Mouse (Mus musculus) intestine, postnatal 0 days (tissue): ENCODE results near the gene Adck1. TPM values are rescaled to one million over a fixed set of nuclear protein-coding genes. Genes with fewer than 3 reads are reported as not detected.

Experiments used
- ATAC-seq: fragments of 200-750 bp; cut with Nextera tagmentation; 2 replicates; pipeline ENCODE4 v1.8.0; 2017; ENCODE audit warnings: mild to moderate bottlenecking, moderate TSS enrichment, moderate library complexity
- H3K27ac ChIP-seq: fragments of 300-500 bp; sonication (generic); 2 replicates; pipeline ENCODE4 v1.5.1; 2014; ENCODE audit warnings: mild to moderate bottlenecking, low read depth, low read length, moderate library complexity
- H3K27me3 ChIP-seq: fragments of 300-500 bp; sonication (generic); replicated peaks from 2 replicates; pipeline ENCODE4 v1.6.1; 2014; ENCODE audit warnings: low read length, mixed read lengths; ENCODE audit not compliant: control insufficient read depth, insufficient read depth
- H3K36me3 ChIP-seq: fragments of 300-500 bp; sonication (generic); 2 replicates; pipeline ENCODE4 v1.6.1; 2014; ENCODE audit warnings: mild to moderate bottlenecking, moderate library complexity; ENCODE audit not compliant: control insufficient read depth, insufficient read depth
- H3K4me1 ChIP-seq: fragments of 300-500 bp; sonication (generic); replicated peaks from 2 replicates; pipeline ENCODE4 v1.6.1; 2014; ENCODE audit warnings: antibody characterized with exemption, low read length, mixed read lengths; ENCODE audit not compliant: control insufficient read depth, insufficient read depth
- H3K4me2 ChIP-seq: fragments of 300-500 bp; sonication (generic); replicated peaks from 2 replicates; pipeline ENCODE4 v1.6.1; 2014; ENCODE audit warnings: low read depth, mild to moderate bottlenecking, moderate library complexity
- H3K4me3 ChIP-seq: fragments of 300-500 bp; sonication (generic); 2 replicates; pipeline ENCODE4 v1.5.1; 2014; ENCODE audit warnings: low read depth, low read length
- H3K9ac ChIP-seq: fragments of 300-500 bp; sonication (generic); 2 replicates; pipeline ENCODE4 v1.6.1; 2014; ENCODE audit warnings: mild to moderate bottlenecking, low read depth, low read length
- H3K9me3 ChIP-seq: fragments of 300-500 bp; sonication (generic); 2 replicates; pipeline ENCODE4 v1.6.1; 2016; ENCODE audit warnings: mixed run types; ENCODE audit not compliant: control insufficient read depth
- CTCF ChIP-seq: sonication (generic); IDR thresholded peaks from 2 replicates; pipeline ENCODE4 v1.5.1; 2016; ENCODE audit warnings: low read depth, mild to moderate bottlenecking, control low read depth, antibody characterized with exemption, moderate library complexity
- WGBS: fragments of 180-500 bp; shearing (Covaris S2); extraction: QIAGEN DNeasy Blood & Tissue Kit; methylation state at CpG from one replicate; pipeline ENCODE4 v1.1.7; 2014; 5-methylcytosine and 5-hydroxymethylcytosine counted together
- polyA plus RNA-seq: library from polyadenylated mRNA; unstranded; fragments of >200 nt; fragmentation: Nextera tagmentation; extraction: Ambion mirVana; gene quantifications from 2 replicates; pipeline ENCODE4 v1.2.1, GENCODE M21; 2015

The Adck1 gene
- polyA plus RNA-seq, 1 experiment from 2014 or later: 10.9 TPM

- Histone ChIP-seq H3K4me2 (no peak overlapping the region), H3K9me3 (no peaks in the 10 kb centered on the region), H3K27ac (no peak overlapping the region), H3K9ac (no peak overlapping the region), H3K27me3 (no peaks in the 10 kb centered on the region), H3K4me3 (no peak overlapping the region), H3K36me3 (peaks cover 15% of the 10 kb centered on the region; the same call in 1 of the 2 replicates), H3K4me1 (no peaks in the 10 kb centered on the region)
- no peak for TF ChIP-seq CTCF
- no peak for ATAC-seq
- 73% methylated on average over 4 of the region's 4 CpGs for WGBS
These were observed 90.6 kb downstream of the Adck1 start for GRCm38 (mm10) chr12:88450658-88451563.

DNA sequence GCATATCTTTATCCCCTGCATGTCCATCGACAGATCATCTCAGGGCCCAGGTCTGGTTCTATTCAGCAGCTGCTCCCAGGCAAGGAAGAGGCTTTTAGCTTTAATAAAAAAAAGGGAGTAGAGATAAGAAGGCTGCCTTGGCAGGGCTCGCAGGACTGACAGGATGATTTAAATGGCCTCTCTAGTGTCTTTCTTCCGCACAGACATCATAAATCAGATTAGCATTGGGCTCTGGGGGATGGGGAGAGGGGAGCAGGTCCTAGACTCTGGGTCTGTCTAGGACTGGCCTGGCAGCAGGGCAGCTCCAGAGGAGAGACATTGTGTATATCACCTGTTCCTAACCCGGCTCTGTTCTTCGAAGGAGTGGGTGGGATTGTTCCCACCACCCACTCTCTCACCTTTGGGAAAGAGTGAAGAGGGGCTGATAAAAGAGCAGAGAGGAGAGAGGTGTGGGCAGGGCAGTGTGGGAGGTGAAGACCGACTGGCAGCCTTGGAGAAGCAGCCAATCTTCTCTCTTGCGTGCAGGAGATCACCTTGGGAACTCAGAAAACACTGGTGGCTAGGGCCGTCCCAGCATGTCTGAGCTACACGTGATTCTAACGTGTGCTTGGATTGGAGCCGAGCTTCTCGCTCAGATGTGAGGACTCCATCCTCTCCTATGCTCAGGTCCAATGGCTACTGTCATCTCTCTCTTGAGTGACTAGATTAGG, 94.5 kb downstream of the Adck1 start:
- no peaks in the 10 kb centered on the region for H3K4me1 ChIP-seq
- H3K4me3 ChIP-seq: no peak overlapping the region
- no peaks in the 10 kb centered on the region for H3K27me3 ChIP-seq
- ATAC-seq: no peak
- H3K9me3 ChIP-seq: no peaks in the 10 kb centered on the region
- no peak overlapping the region for H3K4me2 ChIP-seq
- H3K27ac ChIP-seq: no peak overlapping the region
- peaks cover 7% of the 10 kb centered on the region; the same call in 1 of the 2 replicates for H3K36me3 ChIP-seq
- TF ChIP-seq CTCF: no peak
- no peak overlapping the region for H3K9ac ChIP-seq
- WGBS: 54% methylated on average over 12 of the region's 12 CpGs

DNA sequence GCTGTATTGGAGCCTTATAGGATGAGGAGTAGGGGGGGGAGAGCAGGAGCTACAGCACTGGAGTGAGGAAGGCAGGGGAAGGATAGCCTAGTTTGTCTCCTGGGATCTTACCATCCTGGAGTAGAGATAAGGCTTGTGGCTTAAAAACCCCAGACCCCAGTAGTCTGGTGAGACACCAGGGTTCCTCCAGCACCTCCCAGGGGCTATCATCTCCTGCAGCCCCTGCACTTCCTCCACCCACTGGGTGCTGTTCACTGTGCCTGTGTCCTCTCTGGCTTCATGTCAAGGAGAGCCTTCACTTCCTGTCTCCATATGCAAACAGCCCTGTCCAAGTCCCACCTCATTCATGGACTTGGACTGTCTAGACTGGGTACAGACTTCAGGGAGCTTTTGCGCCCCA, 96.7 kb downstream of the Adck1 start:
- no peak overlapping the region for H3K27ac ChIP-seq
- H3K36me3 ChIP-seq: peaks cover 6% of the 10 kb centered on the region; the same call in 1 of the 2 replicates
- H3K4me1 ChIP-seq: no peaks in the 10 kb centered on the region
- H3K9me3 ChIP-seq: no peaks in the 10 kb centered on the region
- WGBS: 87% methylated on average over 1 of the region's 1 CpGs
- no peak for TF ChIP-seq CTCF
- H3K4me2 ChIP-seq: no peak overlapping the region
- H3K9ac ChIP-seq: no peak overlapping the region
- H3K27me3 ChIP-seq: no peaks in the 10 kb centered on the region
- no peak overlapping the region for H3K4me3 ChIP-seq
- no peak for ATAC-seq

DNA sequence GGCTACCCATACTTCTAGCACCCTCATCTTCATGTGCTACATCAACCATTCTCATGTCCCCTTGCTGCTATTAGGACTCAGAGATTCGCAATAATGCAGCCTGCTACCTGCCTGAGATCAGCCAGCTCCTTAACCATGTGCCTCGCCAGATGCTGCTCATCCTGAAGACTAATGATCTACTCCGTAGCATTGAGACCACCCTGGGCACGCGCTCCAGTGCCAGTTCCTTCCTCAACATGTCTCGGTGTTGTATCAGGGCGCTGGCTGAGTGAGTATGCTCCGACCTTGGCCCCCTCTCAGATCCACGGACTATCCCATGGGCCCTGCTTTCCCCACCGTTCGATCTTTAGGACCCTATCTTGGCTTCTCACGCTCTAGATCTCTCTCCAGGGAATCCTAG, 98.6 kb downstream of the Adck1 start:
- no peaks in the 10 kb centered on the region for H3K9me3 ChIP-seq
- no peaks in the 10 kb centered on the region for H3K4me1 ChIP-seq
- no peaks in the 10 kb centered on the region for H3K27me3 ChIP-seq
- H3K4me3 ChIP-seq: no peak overlapping the region
- TF ChIP-seq CTCF: no peak
- ATAC-seq: no peak
- WGBS: 89% methylated on average over 12 of the region's 12 CpGs
- H3K36me3 ChIP-seq: peaks cover 6% of the 10 kb centered on the region; the same call in 1 of the 2 replicates
- no peak overlapping the region for H3K4me2 ChIP-seq
- H3K27ac ChIP-seq: no peak overlapping the region
- H3K9ac ChIP-seq: no peak overlapping the region

DNA sequence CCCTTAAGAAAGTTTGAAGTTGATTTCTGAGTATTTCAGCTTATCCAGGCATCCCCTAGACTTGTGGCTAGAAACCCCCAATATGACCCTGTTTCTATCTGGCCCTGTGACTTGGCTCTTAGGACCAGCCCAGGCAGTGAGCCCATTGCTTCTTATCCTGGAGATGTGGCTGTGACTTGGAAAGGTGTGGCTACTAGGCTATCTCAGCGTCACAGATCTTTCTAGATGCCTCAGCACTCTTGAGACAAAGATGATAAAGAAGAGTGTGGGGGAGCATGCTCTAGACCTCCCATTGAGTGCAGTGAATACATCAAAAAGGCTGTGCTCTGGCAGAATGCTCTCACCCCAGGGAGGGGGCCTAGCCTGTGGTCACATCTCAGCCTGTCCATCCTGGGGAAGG, 99.1 kb downstream of the Adck1 start:
- Histone ChIP-seq H3K36me3 (peaks cover 6% of the 10 kb centered on the region; the same call in 1 of the 2 replicates), H3K9ac (no peak overlapping the region), H3K27me3 (no peaks in the 10 kb centered on the region), H3K4me2 (no peak overlapping the region), H3K4me3 (no peak overlapping the region), H3K27ac (no peak overlapping the region), H3K4me1 (no peaks in the 10 kb centered on the region), H3K9me3 (no peaks in the 10 kb centered on the region)
- WGBS: 87% methylated on average over 1 of the region's 1 CpGs
- no peak for ATAC-seq
- no peak for TF ChIP-seq CTCF

GRCm38 (mm10) chr12:88461026-88461425, 100.7 kb downstream of the Adck1 start:
- Histone ChIP-seq H3K27ac (no peak overlapping the region), H3K4me1 (no peaks in the 10 kb centered on the region), H3K36me3 (peaks cover 6% of the 10 kb centered on the region; the same call in 1 of the 2 replicates), H3K27me3 (no peaks in the 10 kb centered on the region), H3K9me3 (no peaks in the 10 kb centered on the region), H3K4me2 (no peak overlapping the region), H3K9ac (no peak overlapping the region), H3K4me3 (no peak overlapping the region)
- WGBS: 90% methylated on average over 6 of the region's 6 CpGs
- no peak for ATAC-seq
- no peak for TF ChIP-seq CTCF
